Mouse (Mus musculus) forebrain, embryonic 13.5 days (tissue): Measurements from ENCODE around the gene Ell2. TPM values are rescaled to one million over a fixed set of nuclear protein-coding genes. Genes with fewer than 3 reads are reported as not detected.

ENCODE experiments used
- ATAC-seq: fragments of 200-750 bp; cut with Nextera tagmentation; 2 replicates; pipeline ENCODE4 v1.8.0; 2017
- H3K27ac ChIP-seq: fragments of 300-500 bp; sonication (generic); 2 replicates; pipeline ENCODE4 v1.5.1; 2015; ENCODE audit warnings: inconsistent platforms, mild to moderate bottlenecking, moderate library complexity
- H3K27me3 ChIP-seq: fragments of 300-500 bp; sonication (generic); 2 replicates; pipeline ENCODE4 v1.6.1; 2015; ENCODE audit warnings: mild to moderate bottlenecking, inconsistent platforms
- H3K36me3 ChIP-seq: fragments of 300-500 bp; sonication (generic); 2 replicates; pipeline ENCODE4 v1.6.1; 2015; ENCODE audit warnings: mild to moderate bottlenecking, inconsistent platforms; ENCODE audit not compliant: poor library complexity, severe bottlenecking
- H3K4me1 ChIP-seq: fragments of 300-500 bp; sonication (generic); 2 replicates; pipeline ENCODE4 v1.6.1; 2015; ENCODE audit warnings: inconsistent platforms
- H3K4me2 ChIP-seq: fragments of 300-500 bp; sonication (generic); 2 replicates; pipeline ENCODE4 v1.6.1; 2015; ENCODE audit warnings: inconsistent platforms, mild to moderate bottlenecking, moderate library complexity
- H3K4me3 ChIP-seq: fragments of 300-500 bp; sonication (generic); 2 replicates; pipeline ENCODE4 v1.5.1; 2015; ENCODE audit warnings: mild to moderate bottlenecking, inconsistent platforms
- H3K9ac ChIP-seq: fragments of 300-500 bp; sonication (generic); 2 replicates; pipeline ENCODE4 v1.6.1; 2015; ENCODE audit warnings: mild to moderate bottlenecking, inconsistent platforms
- H3K9me3 ChIP-seq: fragments of 300-500 bp; sonication (generic); replicated peaks from 2 replicates; pipeline ENCODE4 v1.6.1; 2016; ENCODE audit warnings: inconsistent platforms
- WGBS: fragments of 180-500 bp; shearing (Covaris S2); methylation state at CpG from one replicate; pipeline ENCODE4 v1.1.7; 2015; 5-methylcytosine and 5-hydroxymethylcytosine counted together
- polyA plus RNA-seq: library from polyadenylated mRNA; unstranded; fragments of >200 nt; fragmentation: Nextera tagmentation; extraction: Ambion mirVana; gene quantifications from 2 replicates; pipeline ENCODE4 v1.2.1, GENCODE M21; 2015

Ell2 gene
- polyA plus RNA-seq = 1.5 and 2.0 TPM in 2 replicates

- no peak for ATAC-seq
- no peaks in the 10 kb centered on the region for H3K9me3 ChIP-seq
- peak within 1 kb of the TSS; percentile 81 for H3K4me2 ChIP-seq
- H3K4me3 ChIP-seq = peak within 1 kb of the TSS; percentile 64
- H3K27me3 ChIP-seq = peaks cover 15% of the 10 kb centered on the region
- peaks cover 11% of the 10 kb centered on the region for H3K4me1 ChIP-seq
- WGBS = 94% methylated on average over 1 of the region's 1 CpGs
- peak within 1 kb of the TSS; percentile 67 for H3K9ac ChIP-seq
- no peak within 1 kb of the TSS for H3K27ac ChIP-seq
- H3K36me3 ChIP-seq = no peaks in the 10 kb centered on the region
These were observed at the start of gene Ell2 for GRCm38 (mm10) chr13:75706457-75706856. Ell2 (plus strand) TSS chr13:75706757.

GRCm38 (mm10) chr13:75685438-75685837, 21.1 kb upstream of the Ell2 start:
- Histone ChIP-seq H3K27ac (no peak overlapping the region), H3K36me3 (no peaks in the 10 kb centered on the region), H3K9me3 (no peaks in the 10 kb centered on the region), H3K27me3 (no peaks in the 10 kb centered on the region), H3K9ac (no peak overlapping the region), H3K4me1 (no peaks in the 10 kb centered on the region), H3K4me3 (no peak overlapping the region), H3K4me2 (no peak overlapping the region)
- 28% methylated on average over 3 of the region's 3 CpGs for WGBS
- no peak for ATAC-seq

GRCm38 (mm10) chr13:75686995-75687394, 19.6 kb upstream of the Ell2 start:
- H3K9me3 ChIP-seq = no peaks in the 10 kb centered on the region
- H3K9ac ChIP-seq = no peak overlapping the region
- ATAC-seq = no peak
- H3K4me1 ChIP-seq = no peaks in the 10 kb centered on the region
- H3K4me2 ChIP-seq = no peak overlapping the region
- H3K36me3 ChIP-seq = no peaks in the 10 kb centered on the region
- H3K4me3 ChIP-seq = no peak overlapping the region
- WGBS = 87% methylated on average over 4 of the region's 4 CpGs
- H3K27me3 ChIP-seq = no peaks in the 10 kb centered on the region
- no peak overlapping the region for H3K27ac ChIP-seq

GRCm38 (mm10) chr13:75691625-75692024, 14.9 kb upstream of the Ell2 start:
- Histone ChIP-seq H3K27ac (no peak overlapping the region), H3K36me3 (no peaks in the 10 kb centered on the region), H3K27me3 (no peaks in the 10 kb centered on the region), H3K4me1 (no peaks in the 10 kb centered on the region), H3K9me3 (no peaks in the 10 kb centered on the region), H3K4me2 (no peak overlapping the region), H3K4me3 (no peak overlapping the region), H3K9ac (no peak overlapping the region)
- ATAC-seq = no peak

- no peak overlapping the region for H3K4me2 ChIP-seq
- no peaks in the 10 kb centered on the region for H3K9me3 ChIP-seq
- ATAC-seq = no peak
- no peaks in the 10 kb centered on the region for H3K36me3 ChIP-seq
- H3K4me3 ChIP-seq = no peak overlapping the region
- no peak overlapping the region for H3K27ac ChIP-seq
- no peak overlapping the region for H3K9ac ChIP-seq
- H3K27me3 ChIP-seq = no peaks in the 10 kb centered on the region
- H3K4me1 ChIP-seq = no peaks in the 10 kb centered on the region
These were observed 13.5 kb upstream of the Ell2 start for GRCm38 (mm10) chr13:75693081-75693480.

GRCm38 (mm10) chr13:75702814-75703213, 3.7 kb upstream of the Ell2 start:
- H3K4me1 ChIP-seq = no peaks in the 10 kb centered on the region
- H3K27ac ChIP-seq = no peak overlapping the region
- ATAC-seq = no peak
- H3K27me3 ChIP-seq = no peaks in the 10 kb centered on the region
- H3K4me2 ChIP-seq = no peak overlapping the region
- no peak overlapping the region for H3K4me3 ChIP-seq
- H3K9me3 ChIP-seq = no peaks in the 10 kb centered on the region
- no peaks in the 10 kb centered on the region for H3K36me3 ChIP-seq
- H3K9ac ChIP-seq = no peak overlapping the region
- 47% methylated on average over 5 of the region's 5 CpGs for WGBS

- no peaks in the 10 kb centered on the region for H3K9me3 ChIP-seq
- peaks cover 11% of the 10 kb centered on the region for H3K4me1 ChIP-seq
- peak overlapping the region; percentile 67 for H3K9ac ChIP-seq
- no peak overlapping the region for H3K27ac ChIP-seq
- H3K36me3 ChIP-seq = no peaks in the 10 kb centered on the region
- H3K4me2 ChIP-seq = peak overlapping the region; percentile 81
- peak overlapping the region; percentile 64 for H3K4me3 ChIP-seq
- 7% methylated on average over 64 of the region's 64 CpGs for WGBS
- peak; percentile 100 for ATAC-seq
- peaks cover 15% of the 10 kb centered on the region for H3K27me3 ChIP-seq
These were observed 592 bp downstream of the Ell2 start for GRCm38 (mm10) chr13:75706882-75707816.

- H3K4me1 ChIP-seq = peaks cover 11% of the 10 kb centered on the region
- ATAC-seq = peak; percentile 68
- H3K4me3 ChIP-seq = peak overlapping the region; percentile 64
- no peak overlapping the region for H3K27ac ChIP-seq
- H3K36me3 ChIP-seq = no peaks in the 10 kb centered on the region
- H3K9ac ChIP-seq = peak overlapping the region; percentile 67
- peak overlapping the region; percentile 81 for H3K4me2 ChIP-seq
- under 1% methylated on average over 73 of the region's 83 CpGs for WGBS
- H3K27me3 ChIP-seq = peaks cover 15% of the 10 kb centered on the region
- H3K9me3 ChIP-seq = no peaks in the 10 kb centered on the region
These were observed 1.5 kb downstream of the Ell2 start for GRCm38 (mm10) chr13:75707821-75708636.

GRCm38 (mm10) chr13:75708637-75709002, 2.1 kb downstream of the Ell2 start:
- Histone ChIP-seq H3K9ac (peak overlapping the region; percentile 67), H3K27ac (no peak overlapping the region), H3K4me1 (peaks cover 11% of the 10 kb centered on the region), H3K9me3 (no peaks in the 10 kb centered on the region), H3K27me3 (peaks cover 15% of the 10 kb centered on the region), H3K4me2 (peak overlapping the region; percentile 81), H3K4me3 (peak overlapping the region; percentile 64), H3K36me3 (no peaks in the 10 kb centered on the region)
- ATAC-seq = no peak
- 7% methylated on average over 8 of the region's 8 CpGs for WGBS

- Histone ChIP-seq H3K4me3 (0 out of 2 replicates have a peak overlapping the region, but pooled peaks have one; percentile 64), H3K9ac (no peak overlapping the region), H3K9me3 (no peaks in the 10 kb centered on the region), H3K27me3 (peaks cover 15% of the 10 kb centered on the region), H3K4me2 (peak overlapping the region; percentile 81), H3K4me1 (peaks cover 11% of the 10 kb centered on the region), H3K27ac (no peak overlapping the region), H3K36me3 (no peaks in the 10 kb centered on the region)
- WGBS = 45% methylated on average over 4 of the region's 4 CpGs
- no peak for ATAC-seq
These were observed 2.6 kb downstream of the Ell2 start for GRCm38 (mm10) chr13:75709026-75709778.

GRCm38 (mm10) chr13:75710152-75710551, 3.6 kb downstream of the Ell2 start:
- ATAC-seq = no peak
- Histone ChIP-seq H3K36me3 (no peaks in the 10 kb centered on the region), H3K4me1 (peaks cover 11% of the 10 kb centered on the region), H3K27me3 (peaks cover 15% of the 10 kb centered on the region), H3K27ac (no peak overlapping the region), H3K4me2 (no peak overlapping the region), H3K4me3 (no peak overlapping the region), H3K9me3 (no peaks in the 10 kb centered on the region), H3K9ac (no peak overlapping the region)
- WGBS = 72% methylated on average over 6 of the region's 6 CpGs
